Mouse (Mus musculus): ENCODE data around the gene Slc30a5.

- no peak for TF ChIP-seq E2F4 (IDR thresholded peaks at IDR 0.05; ENCODE audit: insufficient read depth)
- no peak for TF ChIP-seq CEBPB (IDR thresholded peaks at IDR 0.05; ENCODE audit: insufficient read depth, poor library complexity, severe bottlenecking)
- TF ChIP-seq POLR2A (IDR thresholded peaks at IDR 0.05; ENCODE audit: insufficient read length, low read depth) = no peak
- TF ChIP-seq MAX (IDR thresholded peaks at IDR 0.05; ENCODE audit: low read depth) = no peak
- TF ChIP-seq MYOD1 (IDR thresholded peaks at IDR 0.05; ENCODE audit: control insufficient read depth in 1 of 3, insufficient read length in 2 of 3, low read depth in 2 of 3) = no peak
- no peak for TF ChIP-seq USF1 (IDR thresholded peaks at IDR 0.05; ENCODE audit: low read depth)
- no peak for TF ChIP-seq MYOG (IDR thresholded peaks at IDR 0.05; ENCODE audit: control insufficient read depth in 1 of 3, insufficient read depth in 1 of 3, insufficient read length in 2 of 3, low read depth in 2 of 3)
Measured at GRCm38 (mm10) chr13:100797171-100797570, 36.1 kb downstream of the Slc30a5 start.

Data from myocyte (in vitro differentiated cells).